Mouse (Mus musculus): ENCODE data around the gene Cbfa2t2. TPM values are rescaled to one million over a fixed set of nuclear protein-coding genes. Genes with fewer than 3 reads are reported as not detected.

The Cbfa2t2 gene
- polyA plus RNA-seq, 1 experiment from 2014 or later = 75.2 TPM

DNA sequence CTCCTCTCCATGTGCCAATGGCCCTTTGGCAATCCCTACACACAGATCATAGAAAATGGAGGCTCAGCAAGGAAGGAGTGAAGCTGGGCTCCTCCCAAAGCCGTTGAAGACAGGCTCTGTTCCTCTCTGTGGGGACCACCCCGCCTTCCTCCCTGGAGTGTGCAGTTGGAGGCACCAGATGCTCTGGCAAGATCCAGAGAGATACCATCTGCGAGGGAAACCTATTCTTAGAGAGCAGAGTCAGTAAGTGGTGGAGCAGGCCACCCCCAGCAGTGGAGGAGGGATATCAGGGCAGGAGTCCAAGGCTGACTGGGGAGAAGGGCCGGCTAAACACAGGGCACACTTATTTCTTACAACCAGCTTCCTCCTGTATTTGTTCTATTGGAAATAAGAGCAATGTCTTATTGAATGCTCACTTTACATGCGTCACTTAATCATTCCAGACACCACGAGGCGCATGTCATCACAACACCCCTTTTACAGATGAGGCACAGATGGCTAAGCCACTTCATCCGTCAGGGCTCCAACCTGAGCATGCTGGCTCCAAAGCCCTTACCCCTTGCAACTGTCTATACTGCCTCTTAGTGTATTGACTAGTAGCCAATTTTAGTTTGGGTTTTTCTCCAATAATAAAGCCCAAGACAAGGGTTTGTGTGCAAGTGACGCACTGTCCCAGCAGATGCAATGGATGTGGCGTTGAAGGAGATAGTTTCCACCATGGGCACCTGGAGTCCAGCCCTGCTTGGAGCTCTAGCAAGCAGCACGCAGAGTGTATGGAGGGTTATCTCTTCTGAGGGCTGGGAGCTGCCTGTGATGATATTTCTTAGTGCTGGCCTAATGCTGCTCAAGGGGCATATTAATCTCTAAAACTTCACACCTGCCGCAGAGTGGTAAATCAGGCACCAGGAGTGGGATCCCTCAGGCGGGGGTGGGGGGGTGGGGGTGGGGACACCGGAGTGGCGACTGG lies 147.9 kb downstream of the Cbfa2t2 start:
- H3K4me1 ChIP-seq (ENCODE audit: control insufficient read depth, insufficient read depth, low read length) = no peaks in the 10 kb centered on the region
- ATAC-seq (ENCODE audit: low FRiP score) = peak; percentile 40; the same call in 1 of the 2 replicates
- no peaks in the 10 kb centered on the region for H3K36me3 ChIP-seq (ENCODE audit: control insufficient read depth, insufficient read depth, low read length)
- no peak overlapping the region for H3K9ac ChIP-seq (ENCODE audit: low read length)
- H3K27ac ChIP-seq (ENCODE audit: low read depth, low read length) = no peak overlapping the region
- DNase-seq (ENCODE audit: low spot score, missing footprints) = peak; percentile 81
- 73% methylated on average over 15 of the region's 15 CpGs for WGBS
- H3K4me2 ChIP-seq = no peak overlapping the region
- no peaks in the 10 kb centered on the region for H3K27me3 ChIP-seq (ENCODE audit: control insufficient read depth, insufficient read depth, low read length)
- H3K4me3 ChIP-seq (ENCODE audit: low read depth, low read length) = no peak overlapping the region
- H3K9me3 ChIP-seq (ENCODE audit: control insufficient read depth, low read length) = no peaks in the 10 kb centered on the region

DNA sequence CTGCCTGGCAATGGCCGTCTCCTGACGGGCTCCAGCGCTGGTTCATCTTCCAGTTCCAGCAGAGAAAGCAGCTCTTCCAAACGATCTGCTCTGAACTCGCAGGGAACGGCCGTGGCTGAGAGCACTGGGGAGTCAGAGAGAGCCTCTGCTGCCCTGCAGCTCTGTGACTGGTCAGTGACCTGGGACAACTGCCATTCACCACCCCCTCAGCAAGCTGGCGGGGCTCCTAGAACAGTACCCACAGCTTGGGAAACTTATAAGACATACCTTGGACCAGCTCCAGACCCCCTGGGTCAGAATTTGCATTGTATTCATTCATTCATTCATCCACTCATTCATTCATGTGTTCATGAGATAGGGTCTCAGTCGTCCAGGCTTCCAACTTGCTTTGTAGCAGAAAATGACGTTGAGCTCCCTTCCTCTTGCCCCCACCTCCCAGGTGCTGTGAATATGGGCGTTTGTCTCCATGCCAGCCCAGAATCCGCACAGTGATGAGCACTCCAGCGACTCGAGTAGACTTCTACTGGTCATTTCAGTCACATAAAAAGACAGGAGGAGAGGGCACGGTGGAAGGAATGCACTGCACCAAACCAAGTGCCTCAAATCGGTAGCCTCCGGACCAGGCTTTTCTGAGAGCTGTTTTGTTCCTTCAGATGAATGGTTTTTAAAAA lies 148.8 kb downstream of the Cbfa2t2 start:
- H3K27ac ChIP-seq (ENCODE audit: low read depth, low read length) = no peak overlapping the region
- no peaks in the 10 kb centered on the region for H3K9me3 ChIP-seq (ENCODE audit: control insufficient read depth, low read length)
- 79% methylated on average over 17 of the region's 17 CpGs for WGBS
- H3K4me3 ChIP-seq (ENCODE audit: low read depth, low read length) = no peak overlapping the region
- no peaks in the 10 kb centered on the region for H3K36me3 ChIP-seq (ENCODE audit: control insufficient read depth, insufficient read depth, low read length)
- DNase-seq (ENCODE audit: low spot score, missing footprints) = peak; percentile 65
- no peak overlapping the region for H3K9ac ChIP-seq (ENCODE audit: low read length)
- no peaks in the 10 kb centered on the region for H3K4me1 ChIP-seq (ENCODE audit: control insufficient read depth, insufficient read depth, low read length)
- H3K4me2 ChIP-seq = no peak overlapping the region
- H3K27me3 ChIP-seq (ENCODE audit: control insufficient read depth, insufficient read depth, low read length) = no peaks in the 10 kb centered on the region
- ATAC-seq (ENCODE audit: low FRiP score) = no peak

DNA sequence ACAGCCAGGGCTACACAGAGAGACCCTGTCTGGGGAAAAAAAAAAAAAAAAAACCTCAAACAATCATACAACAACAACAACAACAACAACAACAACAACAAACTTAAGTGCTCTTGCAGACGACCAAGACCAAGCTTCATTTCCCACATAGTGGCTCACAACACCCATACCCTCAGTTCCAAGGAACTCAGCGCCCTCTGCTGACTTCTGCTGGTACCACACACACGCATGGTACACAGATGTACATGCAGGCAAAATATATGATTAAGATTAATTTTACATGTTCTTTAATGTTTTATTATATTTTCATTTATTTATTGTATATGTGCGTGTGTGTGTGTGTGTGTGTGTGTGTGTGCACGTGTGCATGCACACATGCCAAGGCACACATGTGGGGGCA lies 150.1 kb downstream of the Cbfa2t2 start:
- Histone ChIP-seq H3K9ac (ENCODE audit: low read length) (no peak overlapping the region), H3K27me3 (ENCODE audit: control insufficient read depth, insufficient read depth, low read length) (no peaks in the 10 kb centered on the region), H3K4me2 (no peak overlapping the region), H3K27ac (ENCODE audit: low read depth, low read length) (no peak overlapping the region), H3K9me3 (ENCODE audit: control insufficient read depth, low read length) (no peaks in the 10 kb centered on the region), H3K4me3 (ENCODE audit: low read depth, low read length) (no peak overlapping the region), H3K4me1 (ENCODE audit: control insufficient read depth, insufficient read depth, low read length) (no peaks in the 10 kb centered on the region), H3K36me3 (ENCODE audit: control insufficient read depth, insufficient read depth, low read length) (no peaks in the 10 kb centered on the region)
- WGBS = 73% methylated on average over 5 of the region's 5 CpGs
- ATAC-seq (ENCODE audit: low FRiP score) (no peak), DNase-seq (ENCODE audit: low spot score, missing footprints) (peak; percentile 85)

Other genes with a start within 250 kb of the Cbfa2t2 start
- not detected in 2 replicates for gene Bpifb1, start 245.7 kb upstream of the Cbfa2t2 start, polyA plus RNA-seq (2014; fragmentation: Nextera tagmentation; extraction: Ambion mirVana)
- 0.10 and 0.26 TPM in 2 replicates for gene Bpifb5, start 212.7 kb upstream of the Cbfa2t2 start, polyA plus RNA-seq (2014; fragmentation: Nextera tagmentation; extraction: Ambion mirVana)
- not detected in 2 replicates for gene Bpifb9a, start 178.6 kb upstream of the Cbfa2t2 start, polyA plus RNA-seq (2014; fragmentation: Nextera tagmentation; extraction: Ambion mirVana)
- gene Bpifb9b, start 129.3 kb upstream of the Cbfa2t2 start, polyA plus RNA-seq (2014; fragmentation: Nextera tagmentation; extraction: Ambion mirVana) = not detected in 2 replicates
- gene Cdk5rap1, start 63.5 kb upstream of the Cbfa2t2 start, polyA plus RNA-seq (2014; fragmentation: Nextera tagmentation; extraction: Ambion mirVana) = 15.1 and 18.1 TPM in 2 replicates
- gene Snta1, start 28.4 kb upstream of the Cbfa2t2 start, polyA plus RNA-seq (2014; fragmentation: Nextera tagmentation; extraction: Ambion mirVana) = 2.0 and 2.3 TPM in 2 replicates
- gene 1700003F12Rik, start 110.6 kb downstream of the Cbfa2t2 start, polyA plus RNA-seq (2014; fragmentation: Nextera tagmentation; extraction: Ambion mirVana) = 2.4 and 2.6 TPM in 2 replicates
- not detected in 2 replicates for gene Actl10, start 115.3 kb downstream of the Cbfa2t2 start, polyA plus RNA-seq (2014; fragmentation: Nextera tagmentation; extraction: Ambion mirVana)
- 6.1 and 6.9 TPM in 2 replicates for gene Necab3, start 122.4 kb downstream of the Cbfa2t2 start, polyA plus RNA-seq (2014; fragmentation: Nextera tagmentation; extraction: Ambion mirVana)
- gene E2f1, start 133.4 kb downstream of the Cbfa2t2 start, polyA plus RNA-seq (2014; fragmentation: Nextera tagmentation; extraction: Ambion mirVana) = 14.5 and 15.3 TPM in 2 replicates
- 12.3 and 14.1 TPM in 2 replicates for gene Pxmp4, start 167.2 kb downstream of the Cbfa2t2 start, polyA plus RNA-seq (2014; fragmentation: Nextera tagmentation; extraction: Ambion mirVana)
- 0.92 and 1.2 TPM in 2 replicates for gene Zfp341, start 176.8 kb downstream of the Cbfa2t2 start, polyA plus RNA-seq (2014; fragmentation: Nextera tagmentation; extraction: Ambion mirVana)
- gene 4930519P11Rik, start 177.0 kb downstream of the Cbfa2t2 start, polyA plus RNA-seq (2014; fragmentation: Nextera tagmentation; extraction: Ambion mirVana) = 0.60 and 1.1 TPM in 2 replicates
- gene Chmp4b, start 215.2 kb downstream of the Cbfa2t2 start, polyA plus RNA-seq (2014; fragmentation: Nextera tagmentation; extraction: Ambion mirVana) = 12.7 and 14.0 TPM in 2 replicates

Data from midbrain, embryonic 11.5 days (tissue).